18 mouse cellular contexts compared by ENCODE assay signal in the genomic region with DNA sequence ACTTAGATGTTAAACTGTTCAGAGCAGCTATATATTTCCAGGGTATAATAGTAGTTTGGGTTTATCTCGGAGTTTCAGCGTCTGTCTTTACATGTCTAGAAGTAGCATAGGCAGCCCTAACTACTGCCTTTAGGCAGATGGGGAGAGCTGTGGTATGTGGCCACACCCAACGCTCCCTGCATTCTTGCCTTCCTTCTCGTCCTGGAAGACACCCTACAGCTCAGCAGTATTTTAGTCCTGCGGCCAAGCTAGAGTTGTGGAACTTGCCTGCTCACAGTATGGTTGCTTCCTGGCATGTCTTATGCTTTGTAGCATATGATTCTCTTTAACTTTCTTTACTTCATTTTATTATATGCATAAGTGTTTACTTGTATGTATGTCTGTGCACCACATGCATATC.
DNase-seq lines count a peak whose midpoint lies in the region; ATAC-seq and TF ChIP-seq lines count a peak whose summit lies in the region.
"Had no signal": no experiment of that assay in that cellular context is flagged by ENCODE, and none has a peak within 500 bp of the region (broad histone marks: within the 10 kb centered on the region; RNA-seq: fewer than 3 reads in every experiment).

No protein-coding gene starts in this region.

- H3K27me3 ChIP-seq in limb, embryonic 14.5 days (ENCODE audit: control insufficient read depth, insufficient read depth, low read length): no peaks in the 10 kb centered on the region
- H3K27me3 ChIP-seq in kidney, embryonic 15.5 days: no peaks in the 10 kb centered on the region
- H3K27me3 ChIP-seq: forebrain, embryonic 13.5 days; heart, embryonic 13.5 days; hindbrain, embryonic 15.5 days; Patski had no signal

- no peak for TF ChIP-seq CTCF in left cerebral cortex, adult 2 months (IDR thresholded peaks at IDR 0.05)

- intact Hi-C loops in left cerebral cortex, adult 2 months (cut with DNase I): loop anchor here (5.0 kb wide), 1 partner anchor 176 kb away; no protein-coding TSS in a partner anchor

- H3K9ac ChIP-seq in limb, embryonic 14.5 days (ENCODE audit: low read depth, low read length, severe bottlenecking): no peak overlapping the region
- H3K9ac ChIP-seq in kidney, embryonic 15.5 days: no peak overlapping the region
- H3K9ac ChIP-seq: forebrain, embryonic 13.5 days; forebrain, postnatal 0 days; heart, embryonic 13.5 days; hindbrain, embryonic 15.5 days had no signal

- no peak for TF ChIP-seq POLR2A in limb, embryonic 14.5 days (IDR thresholded peaks at IDR 0.05; ENCODE audit: borderline replicate concordance, extremely low read depth, insufficient read depth, insufficient read length)

- H3K4me3 ChIP-seq in left cerebral cortex, adult 2 months: no peak overlapping the region
- no peak overlapping the region for H3K4me3 ChIP-seq in limb, embryonic 14.5 days (replicated peaks; ENCODE audit: low read length)
- H3K4me3 ChIP-seq in kidney, embryonic 15.5 days (replicated peaks): no peak overlapping the region
- H3K4me3 ChIP-seq: forebrain, embryonic 13.5 days; heart, embryonic 13.5 days; hindbrain, embryonic 15.5 days had no signal

- no peak overlapping the region for H3K4me2 ChIP-seq in limb, embryonic 14.5 days (replicated peaks; ENCODE audit: low read depth, low read length, severe bottlenecking)
- no peak overlapping the region for H3K4me2 ChIP-seq in kidney, embryonic 15.5 days
- H3K4me2 ChIP-seq: forebrain, embryonic 13.5 days; heart, embryonic 13.5 days; hindbrain, embryonic 15.5 days had no signal

- ATAC-seq in limb, embryonic 14.5 days (ENCODE audit: low FRiP score, low read depth): no peak
- no peak for ATAC-seq in kidney, embryonic 15.5 days (replicated peaks; ENCODE audit: low FRiP score)
- ATAC-seq: forebrain, embryonic 13.5 days; forebrain, postnatal 0 days; intestine, embryonic 16.5 days; Patski had no signal

- no peak for DNase-seq in left cerebral cortex, adult 2 months (ENCODE audit: extremely low spot score in 1 of 2, low spot score in 2 of 2)
- DNase-seq in left cerebral cortex, adult 11 months (ENCODE audit: low spot score): no peak
- DNase-seq in ES-CJ7 (ENCODE audit: low read depth, low spot score): peak; percentile 73
- peak; percentile 36 for DNase-seq in WW6 (ENCODE audit: low read depth, low spot score)
- peak; percentile 37 for DNase-seq in limb, embryonic 14.5 days (ENCODE audit: low spot score)
- no peak for DNase-seq in lung, postnatal 14 days
- DNase-seq: adrenal gland, postnatal 10 days; cerebellum, adult 11 months; cerebellum, adult 9-10 months; forebrain, postnatal 0 days; gastrocnemius, postnatal 14 days; heart, postnatal 36 days had no signal

- H3K36me3 ChIP-seq in limb, embryonic 14.5 days (ENCODE audit: control insufficient read depth, insufficient read depth, low read length): peaks cover 29% of the 10 kb centered on the region
- H3K36me3 ChIP-seq in kidney, embryonic 15.5 days: peaks cover 51% of the 10 kb centered on the region

- 73% methylated on average over 5 of the region's 5 CpGs for WGBS in limb, embryonic 14.5 days
- 81% methylated on average over 5 of the region's 5 CpGs for WGBS in kidney, embryonic 15.5 days

- H3K4me1 ChIP-seq in limb, embryonic 14.5 days (ENCODE audit: control insufficient read depth, insufficient read depth, low read length): no peaks in the 10 kb centered on the region
- H3K4me1 ChIP-seq in kidney, embryonic 15.5 days: no peaks in the 10 kb centered on the region
- H3K4me1 ChIP-seq: forebrain, embryonic 13.5 days; heart, embryonic 13.5 days; hindbrain, embryonic 15.5 days had no signal

- H3K27ac ChIP-seq in left cerebral cortex, adult 2 months: peak overlapping the region; percentile 51
- no peak overlapping the region for H3K27ac ChIP-seq in limb, embryonic 14.5 days (replicated peaks; ENCODE audit: low read depth, low read length)
- no peak overlapping the region for H3K27ac ChIP-seq in kidney, embryonic 15.5 days
- H3K27ac ChIP-seq: forebrain, embryonic 13.5 days; heart, embryonic 13.5 days; hindbrain, embryonic 15.5 days had no signal

- no peaks in the 10 kb centered on the region for H3K9me3 ChIP-seq in limb, embryonic 14.5 days (ENCODE audit: control insufficient read depth, low read length)
- no peaks in the 10 kb centered on the region for H3K9me3 ChIP-seq in kidney, embryonic 15.5 days (replicated peaks)
- H3K9me3 ChIP-seq: forebrain, embryonic 13.5 days; heart, embryonic 13.5 days; hindbrain, embryonic 15.5 days had no signal

Comparison
In these comparisons a context has a peak if more than half of its experiments do, and no peak if none do; other contexts are left out.
1. DNase-seq: peak in ES-CJ7 (single experiment), WW6 (single experiment) and limb, embryonic 14.5 days (single experiment); none in left cerebral cortex, adult 2 months (0 of 2), left cerebral cortex, adult 11 months (single experiment) and lung, postnatal 14 days (single experiment).